Mouse (Mus musculus): ENCODE results near the gene Hoxc5.

DNA sequence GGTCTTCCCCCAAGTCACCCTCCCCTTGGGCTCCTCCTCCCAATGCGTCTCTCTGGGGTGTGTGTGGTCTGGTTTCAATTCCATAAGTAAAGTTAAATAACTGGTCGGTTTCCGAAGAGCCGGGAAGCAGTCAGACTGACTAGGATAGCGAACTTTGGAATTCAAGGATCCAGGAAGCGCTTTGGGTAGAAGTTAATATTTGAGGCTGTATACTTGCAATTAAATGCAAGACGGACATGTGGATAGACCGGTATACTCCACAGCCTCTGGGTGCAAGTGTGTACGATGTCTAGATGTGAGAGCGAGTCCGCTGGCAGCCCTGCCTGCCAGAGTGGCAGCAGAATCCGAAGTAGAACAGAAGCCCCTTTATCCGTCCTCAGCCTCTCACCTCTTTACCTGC lies 4.8 kb upstream of the Hoxc5 start:
- TF ChIP-seq CTCF (IDR thresholded peaks at IDR 0.05; ENCODE audit: control insufficient read depth, insufficient read depth, insufficient replicate concordance, low read depth, low read length) (no peak), POLR2A (IDR thresholded peaks at IDR 0.05; ENCODE audit: control insufficient read depth, low read depth, low read length) (no peak)

All from testis, adult 2 months (tissue).